Mouse (Mus musculus) thymus, adult 2 months (tissue): ENCODE results near the gene Mark3. TPM values are rescaled to one million over a fixed set of nuclear protein-coding genes. Genes with fewer than 3 reads are reported as not detected.
A peak's percentile ranks its signal among the peaks of the same experiment; 100 is the strongest.

ENCODE experiments used
- DNase-seq: peaks from one replicate; pipeline ENCODE4 v3.0.0; 2021
- H3K27ac ChIP-seq: fragments of 200-500 bp; 2 replicates; pipeline ENCODE4 v1.5.1; 2012; ENCODE audit warnings: low read length, control low read depth; ENCODE audit not compliant: control insufficient read depth, insufficient read depth
- H3K27me3 ChIP-seq: fragments of 200-500 bp; 2 replicates; pipeline ENCODE4 v1.6.1; 2012; ENCODE audit warnings: mild to moderate bottlenecking, low read length, moderate library complexity, mixed read lengths; ENCODE audit not compliant: control insufficient read depth, insufficient read depth
- H3K36me3 ChIP-seq: fragments of 200-500 bp; 2 replicates; pipeline ENCODE4 v1.6.1; 2012; ENCODE audit warnings: mild to moderate bottlenecking, low read length, moderate library complexity; ENCODE audit not compliant: control insufficient read depth, insufficient read depth
- H3K4me1 ChIP-seq: fragments of 200-500 bp; replicated peaks from 2 replicates; pipeline ENCODE4 v1.6.1; 2012; ENCODE audit warnings: low read length; ENCODE audit not compliant: control insufficient read depth, insufficient read depth
- H3K4me3 ChIP-seq: fragments of 200-500 bp; 2 replicates; pipeline ENCODE4 v1.5.1; 2012; ENCODE audit warnings: mild to moderate bottlenecking, low read length, control low read depth, moderate library complexity; ENCODE audit not compliant: control insufficient read depth, insufficient read depth
- CTCF ChIP-seq: fragments of 200-500 bp; IDR thresholded peaks from 2 replicates; pipeline ENCODE4 v1.5.1; 2012; ENCODE audit warnings: mild to moderate bottlenecking, control low read depth, low read length, moderate library complexity, borderline replicate concordance; ENCODE audit not compliant: control insufficient read depth, poor library complexity, insufficient read depth; ENCODE audit errors: extremely low read depth
- POLR2A ChIP-seq: fragments of 200-500 bp; IDR thresholded peaks from 2 replicates; pipeline ENCODE4 v1.6.1; 2012; ENCODE audit warnings: mild to moderate bottlenecking, low read length, control low read depth, moderate library complexity; ENCODE audit not compliant: control insufficient read depth, poor library complexity, insufficient read depth; ENCODE audit errors: extremely low read depth
- WGBS: fragments of 180-500 bp; shearing (Covaris S2); methylation state at CpG from one replicate; pipeline ENCODE4 v1.1.7; 2018; 5-methylcytosine and 5-hydroxymethylcytosine counted together
- polyA plus RNA-seq: library from polyadenylated mRNA; depleted of rRNA; stranded (reverse); fragments of >200 nt; gene quantifications from 2 replicates; pipeline ENCODE4 v1.2.3, GENCODE M21; 2012

Gene Mark3
- polyA plus RNA-seq, 1 experiment = 45.9 TPM

DNA sequence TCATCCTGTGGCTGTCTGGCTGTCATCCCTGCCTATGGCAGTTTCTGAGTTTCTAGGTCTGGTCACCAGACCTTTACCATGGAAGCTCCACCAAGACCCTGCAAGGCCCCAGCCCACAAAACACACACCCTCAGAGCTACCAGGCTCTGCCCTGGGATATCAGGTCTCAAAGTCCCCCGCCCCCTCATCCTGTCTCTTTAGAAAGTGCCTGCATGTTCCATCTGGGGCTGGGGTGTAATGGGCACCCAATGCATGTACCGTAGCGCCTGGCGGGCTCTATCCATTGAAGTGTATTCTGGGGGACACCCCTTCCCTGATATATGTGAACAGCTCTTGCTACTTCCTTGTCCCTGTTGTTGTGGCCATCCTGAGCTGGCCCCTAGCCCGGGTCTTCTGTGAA lies 118.6 kb downstream of the Mark3 start:
- TF ChIP-seq POLR2A = no peak
- TF ChIP-seq CTCF = no peak
- 92% methylated on average over 5 of the region's 5 CpGs for WGBS
- peak overlapping the region; percentile 5; the same call in 1 of the 2 replicates for H3K27ac ChIP-seq
- no peak for DNase-seq
- H3K36me3 ChIP-seq = no peaks in the 10 kb centered on the region
- H3K27me3 ChIP-seq = no peaks in the 10 kb centered on the region; the same call in 1 of the 2 replicates
- H3K4me3 ChIP-seq = no peak overlapping the region
- H3K4me1 ChIP-seq = peaks cover 64% of the 10 kb centered on the region

DNA sequence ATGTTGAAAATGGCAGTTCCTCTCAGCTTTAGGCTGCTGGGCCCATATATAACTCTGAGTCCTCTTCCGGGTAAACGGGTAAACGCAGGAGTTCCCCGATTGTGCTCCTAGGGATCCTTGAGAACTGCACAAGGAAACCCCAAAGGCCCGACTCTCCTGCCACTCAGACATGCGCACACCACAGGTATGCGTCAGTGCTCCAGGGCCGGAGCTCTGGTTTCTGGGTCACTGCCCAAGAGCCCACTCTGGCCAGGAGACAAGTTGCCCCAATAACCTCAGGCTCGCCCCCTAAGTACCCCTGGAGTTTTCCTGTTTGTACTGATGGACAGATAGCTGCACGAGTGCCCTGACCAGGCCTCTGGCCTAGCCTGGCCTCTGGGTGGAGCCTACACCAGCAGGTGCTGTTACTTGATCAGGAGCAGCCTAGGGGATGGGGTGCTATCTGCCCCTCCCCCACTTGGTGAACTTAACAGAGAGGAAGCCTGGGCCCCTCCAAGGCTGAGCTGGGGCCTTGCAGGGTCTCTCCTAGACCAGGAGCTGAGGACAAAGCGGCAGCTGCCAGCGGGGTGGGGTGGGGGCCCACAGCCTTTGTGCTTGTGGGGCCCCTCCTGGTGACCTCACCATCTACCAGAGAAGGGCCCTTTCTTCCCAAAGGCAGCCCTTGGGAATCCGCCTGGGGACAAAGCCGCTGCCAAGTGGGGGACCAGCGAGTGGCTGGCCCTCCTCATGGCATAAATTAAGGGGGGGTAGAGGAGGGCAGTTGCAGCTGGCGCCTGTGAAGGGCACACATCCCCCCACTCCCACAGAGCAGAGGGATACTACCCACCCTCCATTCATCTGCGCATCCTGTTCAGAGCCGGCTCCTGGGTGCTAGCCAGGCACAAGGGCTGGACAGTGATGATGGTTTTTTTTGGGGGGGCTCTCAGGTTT lies 119.3 kb downstream of the Mark3 start:
- no peak for DNase-seq
- TF ChIP-seq POLR2A (no peak), CTCF (no peak)
- H3K36me3 ChIP-seq = no peaks in the 10 kb centered on the region
- H3K27me3 ChIP-seq = no peaks in the 10 kb centered on the region; the same call in 1 of the 2 replicates
- H3K4me1 ChIP-seq = peaks cover 64% of the 10 kb centered on the region
- peak overlapping the region; percentile 5; the same call in 1 of the 2 replicates for H3K27ac ChIP-seq
- whole genome bisulfite sequencing = 87% methylated on average over 18 of the region's 18 CpGs
- no peak overlapping the region for H3K4me3 ChIP-seq

DNA sequence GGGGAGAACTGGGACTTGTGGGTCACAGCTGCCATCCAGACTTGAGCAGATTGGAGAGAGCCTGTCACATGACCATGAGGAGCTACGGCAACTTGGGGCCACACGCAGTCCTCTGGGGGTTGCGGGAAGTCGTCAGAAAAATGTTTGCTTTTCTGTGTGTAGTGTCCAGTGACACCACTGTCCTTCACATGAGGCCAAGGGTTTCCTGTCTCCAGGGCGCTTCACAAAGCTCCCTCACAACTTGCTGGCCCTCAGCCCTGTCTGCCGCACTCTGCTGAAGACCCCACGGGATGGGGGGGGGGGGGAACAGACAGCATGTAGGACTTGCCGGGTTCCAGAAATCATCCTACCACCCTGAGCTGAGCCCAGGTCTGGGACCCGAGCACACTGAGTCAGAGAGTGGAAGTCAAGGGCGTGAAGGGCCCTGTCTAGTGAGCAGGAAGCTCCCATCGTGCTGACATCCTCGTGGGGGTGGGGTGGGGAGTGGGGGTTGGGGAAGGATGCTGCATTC lies 120.0 kb downstream of the Mark3 start:
- TF ChIP-seq POLR2A = 0 out of 2 replicates have a peak, but pooled peaks have one; percentile 7
- TF ChIP-seq CTCF = no peak
- WGBS = 48% methylated on average over 12 of the region's 12 CpGs
- DNase-seq = no peak
- Histone ChIP-seq H3K4me1 (peaks cover 64% of the 10 kb centered on the region), H3K4me3 (no peak overlapping the region), H3K27ac (peak overlapping the region; percentile 12; the same call in 1 of the 2 replicates), H3K27me3 (no peaks in the 10 kb centered on the region; the same call in 1 of the 2 replicates), H3K36me3 (no peaks in the 10 kb centered on the region)

DNA sequence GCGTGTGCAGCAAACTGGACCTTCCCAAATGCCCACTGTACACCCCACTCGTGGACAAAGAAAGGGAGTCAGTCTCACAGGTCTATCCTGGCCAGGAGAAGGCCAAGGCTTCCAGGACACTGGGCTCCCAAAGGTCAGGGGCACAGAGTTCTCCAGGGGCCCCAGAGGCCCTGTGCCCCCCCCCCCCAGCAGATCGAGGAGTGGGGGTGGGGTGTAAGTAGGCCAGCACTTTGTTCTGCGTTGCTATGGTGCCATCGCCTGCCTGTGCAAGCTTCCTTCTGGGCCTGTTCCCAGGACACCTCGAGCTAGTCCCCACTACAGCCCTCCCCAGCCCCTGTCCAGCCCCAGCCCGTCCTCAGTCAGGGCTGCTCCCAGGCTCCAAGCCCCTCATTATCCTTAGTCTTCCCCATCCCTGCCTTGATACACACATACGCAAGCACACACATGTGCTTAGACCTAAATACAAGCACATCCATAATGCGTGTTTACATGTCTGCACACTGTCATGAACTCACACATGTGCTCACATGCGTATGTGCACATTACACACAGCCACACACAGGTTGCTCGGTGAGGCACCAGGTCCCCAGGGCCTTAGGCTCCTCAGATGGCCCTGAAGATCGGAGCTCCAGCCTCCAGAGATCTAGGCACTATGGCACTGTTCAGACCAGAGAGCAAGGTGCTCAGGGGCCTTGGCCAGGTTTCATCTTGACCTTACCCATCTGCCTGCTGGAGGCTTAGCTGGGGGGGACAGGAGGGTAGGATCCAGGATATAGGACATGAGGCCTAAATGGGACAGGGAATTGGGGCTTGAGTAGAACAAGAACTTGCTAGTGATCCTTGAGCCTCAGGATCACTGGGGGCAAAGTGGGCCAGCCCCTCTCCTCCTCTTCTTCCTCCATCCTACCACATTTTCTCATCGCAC lies 120.8 kb downstream of the Mark3 start:
- TF ChIP-seq CTCF = no peak
- Histone ChIP-seq H3K4me3 (no peak overlapping the region), H3K27me3 (no peaks in the 10 kb centered on the region; the same call in 1 of the 2 replicates), H3K4me1 (peaks cover 60% of the 10 kb centered on the region), H3K36me3 (no peaks in the 10 kb centered on the region), H3K27ac (peak overlapping the region; percentile 40)
- no peak for DNase-seq
- 76% methylated on average over 13 of the region's 13 CpGs for WGBS

DNA sequence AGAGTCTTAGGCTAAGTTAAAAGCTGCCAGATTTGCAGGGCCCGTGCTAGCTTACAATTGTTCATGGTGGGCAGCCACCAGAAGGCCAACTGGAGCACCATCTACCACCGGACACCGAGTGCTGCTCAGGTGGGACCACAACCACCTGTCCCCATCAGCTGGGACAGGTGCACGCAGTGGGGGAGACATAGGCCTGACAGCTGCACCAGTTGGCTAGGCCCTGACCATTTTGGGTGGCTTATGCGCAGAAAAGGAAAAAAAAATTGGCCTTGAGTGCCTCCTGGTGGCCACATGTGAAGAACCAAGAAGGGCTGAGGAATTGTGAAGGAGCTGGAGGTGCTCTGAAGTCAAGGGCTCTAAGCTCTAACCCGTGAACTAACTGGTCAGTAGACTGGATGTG lies 121.9 kb downstream of the Mark3 start:
- DNase-seq = peak; percentile 72
- 26% methylated on average over 6 of the region's 6 CpGs for WGBS
- H3K4me1 ChIP-seq = peaks cover 49% of the 10 kb centered on the region

DNA sequence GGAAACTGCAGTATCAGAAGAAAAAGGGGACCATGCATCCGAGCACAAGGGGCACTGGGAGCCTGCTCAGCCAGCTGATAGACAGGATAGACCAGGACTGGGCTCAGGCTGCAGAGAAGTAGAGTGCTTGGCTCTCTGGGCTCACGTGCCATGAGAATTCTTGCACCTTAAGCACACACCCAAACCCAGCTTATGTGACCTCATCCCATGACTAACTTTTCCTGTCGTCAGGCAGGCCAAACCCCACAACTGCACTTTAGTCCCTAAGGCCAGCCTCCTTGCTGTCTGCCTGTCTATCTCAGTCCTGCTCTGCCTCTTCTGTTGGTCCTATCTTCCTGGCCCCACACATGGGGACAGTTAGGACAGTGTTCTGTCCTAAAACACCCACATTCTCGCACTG lies 123.4 kb downstream of the Mark3 start:
- no peak overlapping the region for H3K27ac ChIP-seq
- DNase-seq = no peak
- H3K4me1 ChIP-seq = peaks cover 35% of the 10 kb centered on the region
- TF ChIP-seq POLR2A (no peak), CTCF (no peak)
- no peaks in the 10 kb centered on the region; the same call in 1 of the 2 replicates for H3K27me3 ChIP-seq
- WGBS = 84% methylated on average over 4 of the region's 4 CpGs
- H3K36me3 ChIP-seq = no peaks in the 10 kb centered on the region
- H3K4me3 ChIP-seq = no peak overlapping the region

More for the DNA sequence above, 121.9 kb downstream of the Mark3 start:
- Histone ChIP-seq H3K27me3 (no peaks in the 10 kb centered on the region; the same call in 1 of the 2 replicates), H3K4me3 (no peak overlapping the region), H3K36me3 (no peaks in the 10 kb centered on the region), H3K27ac (peak overlapping the region; percentile 29; the same call in 1 of the 2 replicates)
- TF ChIP-seq POLR2A (no peak), CTCF (peak; percentile 68; the same call in 1 of the 2 replicates)
